Mouse (Mus musculus) liver, postnatal 0 days (tissue): ENCODE results near the gene St6gal1. TPM values are rescaled to one million over a fixed set of nuclear protein-coding genes. Genes with fewer than 3 reads are reported as not detected.

Experiments
- ATAC-seq: fragments of 200-750 bp; cut with Nextera tagmentation; 2 replicates; pipeline ENCODE4 v1.8.0; 2017; ENCODE audit warnings: mild to moderate bottlenecking, moderate library complexity
- DNase-seq: peaks from one replicate; pipeline ENCODE4 v3.0.0-alpha.2; 2016
- H3K27ac ChIP-seq: fragments of 300-500 bp; sonication (generic); 2 replicates; pipeline ENCODE4 v1.5.1; 2014; ENCODE audit warnings: antibody characterized with exemption, moderate library complexity, mild to moderate bottlenecking, low read depth
- H3K27me3 ChIP-seq: fragments of 300-500 bp; sonication (generic); 2 replicates; pipeline ENCODE4 v1.6.1; 2014; ENCODE audit warnings: low read length, control low read depth, mixed read lengths; ENCODE audit not compliant: insufficient read depth
- H3K36me3 ChIP-seq: fragments of 300-500 bp; sonication (generic); replicated peaks from 2 replicates; pipeline ENCODE4 v1.6.1; 2014; ENCODE audit warnings: mild to moderate bottlenecking, control low read depth, low read length, moderate library complexity, mixed read lengths; ENCODE audit not compliant: insufficient read depth
- H3K4me1 ChIP-seq: fragments of 300-500 bp; sonication (generic); 2 replicates; pipeline ENCODE4 v1.6.1; 2014; ENCODE audit warnings: antibody characterized with exemption, mild to moderate bottlenecking, control low read depth; ENCODE audit not compliant: insufficient read depth
- H3K4me2 ChIP-seq: fragments of 300-500 bp; sonication (generic); 2 replicates; pipeline ENCODE4 v1.6.1; 2014; ENCODE audit warnings: low read depth, mild to moderate bottlenecking, low read length, moderate library complexity, mixed read lengths
- H3K4me3 ChIP-seq: fragments of 300-500 bp; sonication (generic); 2 replicates; pipeline ENCODE4 v1.5.1; 2014; ENCODE audit warnings: low read depth, low read length
- H3K9ac ChIP-seq: fragments of 300-500 bp; sonication (generic); replicated peaks from 2 replicates; pipeline ENCODE4 v1.6.1; 2014; ENCODE audit warnings: mild to moderate bottlenecking, moderate library complexity
- H3K9me3 ChIP-seq: fragments of 300-500 bp; sonication (generic); 2 replicates; pipeline ENCODE4 v1.6.1; 2016; ENCODE audit warnings: mild to moderate bottlenecking, control low read depth, low read length, mixed read lengths
- CTCF ChIP-seq: sonication (generic); IDR thresholded peaks from 2 replicates; pipeline ENCODE4 v1.5.1; 2016; ENCODE audit warnings: antibody characterized with exemption, low read depth
- EP300 ChIP-seq: IDR thresholded peaks from 2 replicates; pipeline ENCODE4 v1.6.1; 2016; ENCODE audit warnings: antibody characterized with exemption, low read depth, mild to moderate bottlenecking
- WGBS: fragments of 180-500 bp; shearing (Covaris S2); extraction: QIAGEN DNeasy Blood & Tissue Kit; methylation state at CpG from one replicate; pipeline ENCODE4 v1.1.7; 2014; ENCODE audit not compliant: insufficient replicate concordance; 5-methylcytosine and 5-hydroxymethylcytosine counted together
- polyA plus RNA-seq: library from polyadenylated mRNA; unstranded; fragments of >200 nt; fragmentation: Nextera tagmentation; extraction: Ambion mirVana; gene quantifications from 2 replicates; pipeline ENCODE4 v1.2.1, GENCODE M21; 2015

St6gal1 gene
- polyA plus RNA-seq, 1 experiment from 2014 or later = 17.1 TPM

DNA sequence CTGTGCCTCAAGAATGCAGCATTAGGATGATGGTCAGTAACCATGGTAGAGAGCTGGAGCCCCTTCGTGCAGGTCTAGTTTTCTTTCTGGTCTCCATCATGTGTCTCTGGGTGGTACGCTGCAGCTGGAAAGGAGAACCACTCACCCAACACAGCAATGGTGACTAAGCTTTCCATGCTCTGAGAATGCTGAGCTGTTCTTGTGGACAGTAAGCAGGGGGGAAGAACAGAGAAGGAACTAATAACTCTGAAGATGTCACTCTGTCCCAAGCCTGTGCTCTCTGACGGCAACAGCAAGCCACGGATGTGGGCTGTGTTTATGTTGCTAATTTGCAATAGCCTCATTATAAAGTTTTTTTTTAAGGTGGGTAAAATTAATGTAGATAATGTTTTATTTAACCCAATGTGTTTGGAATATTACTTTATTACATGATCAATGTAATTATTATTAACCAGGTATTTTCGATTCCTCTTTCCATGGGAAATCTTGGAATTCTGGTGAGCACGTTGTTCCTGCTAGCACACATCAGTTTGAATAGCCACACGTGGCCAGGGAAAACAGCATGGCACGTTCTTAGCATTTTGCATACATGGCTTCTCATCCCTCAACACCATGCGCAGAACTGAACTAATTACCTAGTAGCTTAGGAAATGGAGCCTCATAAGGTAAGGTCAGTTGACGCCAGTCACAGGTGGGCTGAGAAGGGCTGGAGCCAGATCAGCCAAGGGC, 62.9 kb downstream of the St6gal1 start:
- DNase-seq = no peak
- Histone ChIP-seq H3K4me1 (peaks cover 13% of the 10 kb centered on the region), H3K9me3 (no peaks in the 10 kb centered on the region), H3K36me3 (no peaks in the 10 kb centered on the region), H3K9ac (no peak overlapping the region), H3K27ac (peak overlapping the region; percentile 49; the same call in 1 of the 2 replicates), H3K4me3 (no peak overlapping the region), H3K27me3 (no peaks in the 10 kb centered on the region), H3K4me2 (no peak overlapping the region)
- 0 out of 2 replicates have a peak, but pooled peaks have one; percentile 20 for TF ChIP-seq EP300
- no peak for TF ChIP-seq CTCF
- peak; percentile 19; the same call in 1 of the 2 replicates for ATAC-seq
- WGBS = 68% methylated on average over 10 of the region's 10 CpGs

DNA sequence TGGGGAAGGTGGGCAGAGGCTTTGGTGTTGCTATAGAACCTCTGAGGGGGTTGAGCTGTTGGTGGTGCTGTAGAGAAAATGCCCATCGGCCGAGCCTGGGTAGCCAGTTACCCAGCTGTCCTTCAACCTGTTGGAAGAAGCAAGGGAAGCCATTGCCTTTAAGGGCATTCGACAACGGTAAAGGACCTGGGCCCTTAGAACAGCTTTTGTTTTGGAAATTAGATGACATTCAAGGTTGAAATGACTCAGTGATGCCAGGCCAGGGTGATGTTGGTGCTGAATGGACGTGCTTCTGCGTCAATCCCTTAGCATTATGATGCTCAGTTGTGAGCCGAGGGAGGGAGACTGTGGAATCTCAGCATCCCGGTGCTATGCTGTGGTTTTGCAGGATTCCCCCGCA, 63.6 kb downstream of the St6gal1 start:
- DNase-seq (no peak), ATAC-seq (no peak)
- Histone ChIP-seq H3K4me1 (peaks cover 10% of the 10 kb centered on the region), H3K4me3 (no peak overlapping the region), H3K36me3 (no peaks in the 10 kb centered on the region), H3K9ac (no peak overlapping the region), H3K4me2 (no peak overlapping the region), H3K27me3 (no peaks in the 10 kb centered on the region), H3K9me3 (no peaks in the 10 kb centered on the region), H3K27ac (peak overlapping the region; percentile 16; the same call in 1 of the 2 replicates)
- no peak for TF ChIP-seq CTCF
- no peak for TF ChIP-seq EP300
- 84% methylated on average over 9 of the region's 9 CpGs for WGBS

DNA sequence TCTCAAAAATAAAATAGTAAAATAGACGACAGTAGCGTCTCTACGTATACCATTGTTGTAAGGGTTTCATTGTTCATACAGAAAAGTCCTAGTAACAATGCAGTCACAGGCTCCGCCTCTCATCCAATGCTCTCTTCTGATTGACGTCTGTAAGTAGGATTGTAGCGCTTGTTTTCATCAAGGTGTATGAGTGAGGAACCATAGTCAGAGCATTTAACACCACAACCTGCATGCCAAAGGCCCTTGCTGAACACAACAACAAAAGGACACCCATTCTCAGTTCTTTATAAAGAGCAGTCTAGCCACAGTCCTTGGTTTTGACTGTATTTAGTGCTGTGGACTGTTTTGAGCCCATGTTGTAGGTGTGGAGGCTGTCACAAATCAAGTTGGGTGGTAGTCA, 64.9 kb downstream of the St6gal1 start:
- ATAC-seq (no peak), DNase-seq (no peak)
- Histone ChIP-seq H3K4me1 (peaks cover 5% of the 10 kb centered on the region), H3K4me3 (no peak overlapping the region), H3K9ac (no peak overlapping the region), H3K36me3 (no peaks in the 10 kb centered on the region), H3K27ac (no peak overlapping the region), H3K4me2 (no peak overlapping the region), H3K27me3 (no peaks in the 10 kb centered on the region), H3K9me3 (no peaks in the 10 kb centered on the region)
- TF ChIP-seq EP300 = no peak
- TF ChIP-seq CTCF = no peak
- WGBS = 79% methylated on average over 6 of the region's 6 CpGs

DNA sequence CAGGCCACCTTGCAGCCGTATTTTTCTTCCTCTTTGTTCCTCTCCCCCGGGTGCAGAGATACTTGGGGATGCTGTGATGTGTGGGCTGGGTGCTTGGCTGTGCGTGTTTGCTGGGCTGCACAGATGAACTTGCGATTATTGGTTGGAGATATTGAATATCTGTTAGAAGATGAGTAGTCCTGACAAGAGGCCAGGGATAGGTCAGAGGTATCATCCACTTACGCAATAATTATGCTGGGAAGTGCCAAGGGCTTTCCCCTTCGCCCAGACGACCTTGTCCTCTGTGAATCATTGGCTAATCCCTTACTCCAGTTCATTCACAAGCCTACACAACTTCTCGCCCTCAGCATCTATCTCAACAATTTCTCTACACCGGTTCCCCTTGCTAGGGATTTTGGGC, 65.6 kb downstream of the St6gal1 start:
- H3K4me2 ChIP-seq = peak overlapping the region; percentile 62

DNA sequence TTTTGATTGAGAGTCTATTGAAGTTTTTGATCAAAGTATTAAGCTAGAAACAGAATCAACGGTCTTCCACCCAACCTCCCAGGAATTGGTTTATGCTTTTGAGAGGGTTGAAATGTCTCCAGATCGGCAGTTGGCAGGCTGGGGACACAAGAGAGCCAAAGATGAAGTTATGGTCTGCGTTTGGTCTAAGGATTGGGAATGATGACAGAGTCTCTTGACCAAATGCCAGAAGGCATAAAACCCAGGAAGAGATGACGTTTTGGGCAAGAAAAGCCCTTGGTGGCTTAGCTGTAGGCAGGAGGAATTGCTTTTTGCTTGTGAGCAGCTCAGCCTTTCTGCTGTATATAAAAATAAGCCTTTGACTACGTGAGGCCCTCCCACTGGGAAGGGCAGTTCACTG, 67.0 kb downstream of the St6gal1 start:
- Histone ChIP-seq H3K36me3 (no peaks in the 10 kb centered on the region), H3K4me3 (peak overlapping the region; percentile 39), H3K4me2 (peak overlapping the region; percentile 62), H3K27ac (peak overlapping the region; percentile 78), H3K9me3 (no peaks in the 10 kb centered on the region), H3K4me1 (peaks cover 6% of the 10 kb centered on the region), H3K9ac (no peak overlapping the region; the same call in 1 of the 2 replicates), H3K27me3 (no peaks in the 10 kb centered on the region)
- no peak for DNase-seq
- TF ChIP-seq CTCF (no peak), EP300 (no peak)
- WGBS = 62% methylated on average over 5 of the region's 5 CpGs
- ATAC-seq = no peak

More for the DNA sequence above, 65.6 kb downstream of the St6gal1 start:
- Histone ChIP-seq H3K27ac (peak overlapping the region; percentile 78), H3K4me3 (peak overlapping the region; percentile 39), H3K4me1 (peaks cover 3% of the 10 kb centered on the region; the same call in 1 of the 2 replicates), H3K9ac (no peak overlapping the region), H3K9me3 (no peaks in the 10 kb centered on the region), H3K27me3 (no peaks in the 10 kb centered on the region), H3K36me3 (no peaks in the 10 kb centered on the region)
- TF ChIP-seq EP300 (peak; percentile 69), CTCF (no peak)
- peak; percentile 71 for ATAC-seq
- 55% methylated on average over 9 of the region's 9 CpGs for WGBS
- DNase-seq = peak; percentile 42

DNA sequence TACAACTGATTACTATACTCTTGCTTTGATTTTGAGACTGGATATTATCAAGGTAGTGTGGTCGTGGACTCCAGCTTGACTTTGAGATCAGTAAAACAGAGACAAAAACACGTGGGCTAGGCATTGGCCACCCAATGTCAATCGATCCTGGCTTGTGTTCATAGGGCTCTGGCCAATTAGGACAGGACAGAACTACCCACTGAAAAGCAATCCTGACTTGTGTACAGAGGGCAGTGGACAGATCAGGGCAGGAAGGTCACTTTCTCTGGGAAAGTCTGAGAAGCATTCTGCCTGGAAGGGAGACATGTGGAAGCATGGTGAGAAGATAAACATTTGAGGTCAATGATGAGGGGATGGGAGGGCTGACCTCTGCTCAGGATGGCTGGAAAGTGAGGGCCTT, 69.7 kb downstream of the St6gal1 start:
- Histone ChIP-seq H3K9ac (no peak overlapping the region), H3K9me3 (no peaks in the 10 kb centered on the region), H3K27ac (peak overlapping the region; percentile 83), H3K4me3 (no peak overlapping the region), H3K4me1 (peaks cover 6% of the 10 kb centered on the region), H3K27me3 (no peaks in the 10 kb centered on the region), H3K4me2 (no peak overlapping the region), H3K36me3 (no peaks in the 10 kb centered on the region)
- no peak for TF ChIP-seq CTCF
- peak; percentile 69 for TF ChIP-seq EP300
- DNase-seq = peak; percentile 63
- WGBS = 52% methylated on average over 3 of the region's 3 CpGs
- ATAC-seq = peak; percentile 93
